Mouse (Mus musculus) neural tube, embryonic 11.5 days (tissue): ENCODE results near the gene Atrip. TPM values are rescaled to one million over a fixed set of nuclear protein-coding genes. Genes with fewer than 3 reads are reported as not detected.

ENCODE experiments used
- ATAC-seq: fragments of 200-750 bp; cut with Nextera tagmentation; 2 replicates; pipeline ENCODE4 v1.8.0; 2017; ENCODE audit warnings: moderate number of reproducible peaks, mild to moderate bottlenecking, moderate TSS enrichment, moderate library complexity; ENCODE audit not compliant: insufficient read depth, low FRiP score, low TSS enrichment
- DNase-seq: peaks from one replicate; pipeline ENCODE4 v3.0.0-alpha.2; 2015; ENCODE audit warnings: low spot score
- H3K27ac ChIP-seq: fragments of 300-500 bp; sonication (generic); 2 replicates; pipeline ENCODE4 v1.5.1; 2014; ENCODE audit warnings: low read depth, mild to moderate bottlenecking, low read length
- H3K27me3 ChIP-seq: fragments of 300-500 bp; sonication (generic); 2 replicates; pipeline ENCODE4 v1.6.1; 2014; ENCODE audit warnings: mild to moderate bottlenecking, low read length, mixed read lengths; ENCODE audit not compliant: control insufficient read depth, insufficient read depth
- H3K36me3 ChIP-seq: fragments of 300-500 bp; sonication (generic); 2 replicates; pipeline ENCODE4 v1.6.1; 2014; ENCODE audit warnings: mild to moderate bottlenecking, low read length, moderate library complexity, mixed read lengths; ENCODE audit not compliant: control insufficient read depth, insufficient read depth
- H3K4me1 ChIP-seq: fragments of 300-500 bp; sonication (generic); 2 replicates; pipeline ENCODE4 v1.6.1; 2014; ENCODE audit warnings: low read length, mixed read lengths; ENCODE audit not compliant: control insufficient read depth, insufficient read depth
- H3K4me2 ChIP-seq: fragments of 300-500 bp; sonication (generic); 2 replicates; pipeline ENCODE4 v1.6.1; 2014; ENCODE audit warnings: low read depth, mild to moderate bottlenecking, moderate library complexity
- H3K4me3 ChIP-seq: fragments of 300-500 bp; sonication (generic); 2 replicates; pipeline ENCODE4 v1.5.1; 2014; ENCODE audit warnings: low read depth, low read length
- H3K9ac ChIP-seq: fragments of 300-500 bp; sonication (generic); 2 replicates; pipeline ENCODE4 v1.6.1; 2014; ENCODE audit warnings: mild to moderate bottlenecking, low read length
- H3K9me3 ChIP-seq: fragments of 300-500 bp; sonication (generic); 2 replicates; pipeline ENCODE4 v1.6.1; 2016; ENCODE audit warnings: low read length; ENCODE audit not compliant: control insufficient read depth
- WGBS: fragments of 180-500 bp; shearing (Covaris S2); extraction: QIAGEN DNeasy Blood & Tissue Kit; methylation state at CpG from one replicate; pipeline ENCODE4 v1.1.7; 2014; 5-methylcytosine and 5-hydroxymethylcytosine counted together
- polyA plus RNA-seq: library from polyadenylated mRNA; unstranded; fragments of >200 nt; fragmentation: Nextera tagmentation; extraction: Ambion mirVana; gene quantifications from 2 replicates; pipeline ENCODE4 v1.2.1, GENCODE M21; 2014

Atrip gene
- polyA plus RNA-seq, 1 experiment from 2014 or later, result 25.3 TPM

GRCm38 (mm10) chr9:109082124-109082800 lies 8.3 kb upstream of the Atrip start, which contains the start of the genes Ccdc51 and Tma7:
Gene Ccdc51 (plus strand): TSS chr9:109082493.
Gene Tma7 (minus strand): TSS chr9:109082587.
- no peaks in the 10 kb centered on the region for H3K27me3 ChIP-seq

GRCm38 (mm10) chr9:109081749-109082123 lies 7.8 kb upstream of the Atrip start:
- 6% methylated on average over 11 of the region's 11 CpGs for WGBS
- no peaks in the 10 kb centered on the region for H3K9me3 ChIP-seq
- peak overlapping the region; percentile 95 for H3K4me2 ChIP-seq
- no peaks in the 10 kb centered on the region for H3K27me3 ChIP-seq
- H3K9ac ChIP-seq, result peak overlapping the region; percentile 80
- no peaks in the 10 kb centered on the region for H3K36me3 ChIP-seq
- peak overlapping the region; percentile 27; the same call in 1 of the 2 replicates for H3K27ac ChIP-seq
- DNase-seq (no peak), ATAC-seq (no peak)
- peak overlapping the region; percentile 84 for H3K4me3 ChIP-seq
- H3K4me1 ChIP-seq, result peaks cover 9% of the 10 kb centered on the region

More at GRCm38 (mm10) chr9:109082124-109082800, 8.3 kb upstream of the Atrip start, which contains the start of the genes Ccdc51 and Tma7:
- peak within 1 kb of the TSS; percentile 95 for H3K4me2 ChIP-seq
- peak within 1 kb of the TSS; percentile 84 for H3K4me3 ChIP-seq
- H3K36me3 ChIP-seq, result no peaks in the 10 kb centered on the region
- H3K9me3 ChIP-seq, result no peaks in the 10 kb centered on the region
- DNase-seq, result peak; percentile 88
- peak within 1 kb of the TSS; percentile 80 for H3K9ac ChIP-seq
- H3K27ac ChIP-seq, result peak within 1 kb of the TSS; percentile 27; the same call in 1 of the 2 replicates
- ATAC-seq, result peak; percentile 97
- H3K4me1 ChIP-seq, result peaks cover 9% of the 10 kb centered on the region
- under 1% methylated on average over 37 of the region's 37 CpGs for WGBS

GRCm38 (mm10) chr9:109080516-109080915 lies 6.6 kb upstream of the Atrip start:
- H3K4me3 ChIP-seq, result no peak overlapping the region
- 98% methylated on average over 3 of the region's 3 CpGs for WGBS
- H3K4me2 ChIP-seq, result no peak overlapping the region

DNA sequence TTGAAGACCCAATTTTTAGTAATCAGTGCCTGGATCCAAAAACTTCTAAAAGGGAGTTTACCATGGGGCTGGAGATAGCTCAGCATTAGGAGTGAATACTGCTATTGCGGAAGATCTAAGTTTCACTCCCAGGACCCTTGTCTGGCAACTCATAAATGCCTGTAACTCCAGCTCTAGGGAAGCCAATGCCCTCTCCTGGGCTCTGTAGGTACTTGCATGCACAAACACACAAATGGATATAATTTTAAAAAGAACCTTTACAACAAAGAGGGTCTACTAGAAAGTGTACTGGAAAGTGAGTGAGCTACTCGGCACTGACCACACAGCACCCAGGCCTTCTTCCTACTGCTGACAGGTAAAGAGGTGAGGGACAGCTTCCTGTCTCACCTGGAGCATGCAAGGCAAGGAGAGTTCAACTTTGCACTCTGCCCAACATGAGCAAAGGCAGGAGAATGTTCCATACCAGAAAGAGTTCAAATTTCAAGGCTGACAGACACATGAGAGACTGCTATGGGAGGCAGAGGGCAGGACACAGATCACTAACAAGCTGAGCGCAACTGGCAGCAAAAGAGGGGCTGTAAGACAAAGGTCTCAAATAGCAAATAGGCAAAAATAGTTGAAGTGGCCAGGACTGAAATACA lies 5.7 kb downstream of the Atrip start:
- ATAC-seq (no peak), DNase-seq (no peak)
- Histone ChIP-seq H3K4me2 (no peak overlapping the region), H3K27me3 (no peaks in the 10 kb centered on the region), H3K4me3 (no peak overlapping the region), H3K9ac (no peak overlapping the region), H3K36me3 (peaks cover 16% of the 10 kb centered on the region), H3K9me3 (no peaks in the 10 kb centered on the region), H3K27ac (no peak overlapping the region), H3K4me1 (peaks cover 7% of the 10 kb centered on the region)
- 93% methylated on average over 3 of the region's 3 CpGs for WGBS

More at GRCm38 (mm10) chr9:109080516-109080915, 6.6 kb upstream of the Atrip start:
- DNase-seq (no peak), ATAC-seq (no peak)
- Histone ChIP-seq H3K36me3 (no peaks in the 10 kb centered on the region), H3K4me1 (peaks cover 9% of the 10 kb centered on the region), H3K9ac (no peak overlapping the region), H3K9me3 (no peaks in the 10 kb centered on the region), H3K27me3 (no peaks in the 10 kb centered on the region), H3K27ac (no peak overlapping the region)

DNA sequence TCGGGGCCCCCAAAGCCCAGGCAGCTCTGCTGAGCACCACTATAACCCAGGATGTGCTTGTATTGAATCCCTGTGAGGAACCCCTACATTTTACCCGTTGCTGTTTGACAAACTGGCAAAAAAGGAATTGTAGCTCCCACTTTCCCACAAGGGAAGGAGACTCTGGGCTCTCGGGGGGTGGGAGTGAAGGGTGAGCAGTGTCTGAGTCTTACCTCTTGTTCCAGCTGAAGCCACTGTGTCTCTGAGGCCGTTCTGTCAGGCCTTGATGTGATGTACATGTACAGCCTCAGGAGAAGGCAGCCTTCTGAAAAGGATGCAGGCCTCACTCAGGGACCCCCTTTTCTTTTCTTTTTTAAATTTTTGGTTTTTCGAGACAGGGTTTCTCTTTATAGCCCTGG lies 13.0 kb downstream of the Atrip start:
- no peak overlapping the region for H3K4me3 ChIP-seq
- H3K27me3 ChIP-seq, result no peaks in the 10 kb centered on the region
- DNase-seq (no peak), ATAC-seq (no peak)
- H3K9ac ChIP-seq, result no peak overlapping the region
- no peaks in the 10 kb centered on the region for H3K9me3 ChIP-seq
- 95% methylated on average over 5 of the region's 5 CpGs for WGBS
- H3K4me1 ChIP-seq, result no peaks in the 10 kb centered on the region
- H3K36me3 ChIP-seq, result peaks cover 24% of the 10 kb centered on the region
- no peak overlapping the region for H3K27ac ChIP-seq
- no peak overlapping the region for H3K4me2 ChIP-seq

GRCm38 (mm10) chr9:109060184-109060897 lies 13.6 kb downstream of the Atrip start:
- H3K4me1 ChIP-seq, result no peaks in the 10 kb centered on the region
- H3K4me2 ChIP-seq, result no peak overlapping the region
- no peak for DNase-seq
- peaks cover 22% of the 10 kb centered on the region for H3K36me3 ChIP-seq
- ATAC-seq, result no peak
- H3K9ac ChIP-seq, result no peak overlapping the region
- 91% methylated on average over 16 of the region's 16 CpGs for WGBS
- H3K9me3 ChIP-seq, result no peaks in the 10 kb centered on the region
- no peak overlapping the region for H3K27ac ChIP-seq
- no peaks in the 10 kb centered on the region for H3K27me3 ChIP-seq
- no peak overlapping the region for H3K4me3 ChIP-seq

- H3K4me2 ChIP-seq, result peak within 1 kb of the TSS; percentile 39
- ATAC-seq (peak; percentile 70), DNase-seq (peak; percentile 84)
- no peaks in the 10 kb centered on the region for H3K9me3 ChIP-seq
- H3K4me1 ChIP-seq, result peaks cover 3% of the 10 kb centered on the region; the same call in 1 of the 2 replicates
- peaks cover 18% of the 10 kb centered on the region for H3K36me3 ChIP-seq
- no peaks in the 10 kb centered on the region for H3K27me3 ChIP-seq
- peak within 1 kb of the TSS; percentile 59 for H3K9ac ChIP-seq
- 26% methylated on average over 15 of the region's 15 CpGs for WGBS
- peak within 1 kb of the TSS; percentile 13 for H3K4me3 ChIP-seq
- peak within 1 kb of the TSS; percentile 49; the same call in 1 of the 2 replicates for H3K27ac ChIP-seq
Measured at GRCm38 (mm10) chr9:109059136-109059903, 14.6 kb downstream of the Atrip start, which contains the start of gene Trex1. Gene Trex1 (minus strand): TSS chr9:109059734.
